Mouse (Mus musculus) thymus, adult 2 months (tissue): Measurements from ENCODE around the gene Dennd1a. TPM values are rescaled to one million over a fixed set of nuclear protein-coding genes. Genes with fewer than 3 reads are reported as not detected.

Experiments
- DNase-seq: peaks from one replicate; pipeline ENCODE4 v3.0.0; 2021
- H3K27ac ChIP-seq: fragments of 200-500 bp; 2 replicates; pipeline ENCODE4 v1.5.1; 2012; ENCODE audit warnings: low read length, control low read depth; ENCODE audit not compliant: control insufficient read depth, insufficient read depth
- H3K27me3 ChIP-seq: fragments of 200-500 bp; 2 replicates; pipeline ENCODE4 v1.6.1; 2012; ENCODE audit warnings: mild to moderate bottlenecking, low read length, moderate library complexity, mixed read lengths; ENCODE audit not compliant: control insufficient read depth, insufficient read depth
- H3K36me3 ChIP-seq: fragments of 200-500 bp; 2 replicates; pipeline ENCODE4 v1.6.1; 2012; ENCODE audit warnings: mild to moderate bottlenecking, low read length, moderate library complexity; ENCODE audit not compliant: control insufficient read depth, insufficient read depth
- H3K4me1 ChIP-seq: fragments of 200-500 bp; replicated peaks from 2 replicates; pipeline ENCODE4 v1.6.1; 2012; ENCODE audit warnings: low read length; ENCODE audit not compliant: control insufficient read depth, insufficient read depth
- H3K4me3 ChIP-seq: fragments of 200-500 bp; 2 replicates; pipeline ENCODE4 v1.5.1; 2012; ENCODE audit warnings: mild to moderate bottlenecking, low read length, control low read depth, moderate library complexity; ENCODE audit not compliant: control insufficient read depth, insufficient read depth
- CTCF ChIP-seq: fragments of 200-500 bp; IDR thresholded peaks from 2 replicates; pipeline ENCODE4 v1.5.1; 2012; ENCODE audit warnings: mild to moderate bottlenecking, control low read depth, low read length, moderate library complexity, borderline replicate concordance; ENCODE audit not compliant: control insufficient read depth, poor library complexity, insufficient read depth; ENCODE audit errors: extremely low read depth
- POLR2A ChIP-seq: fragments of 200-500 bp; IDR thresholded peaks from 2 replicates; pipeline ENCODE4 v1.6.1; 2012; ENCODE audit warnings: mild to moderate bottlenecking, low read length, control low read depth, moderate library complexity; ENCODE audit not compliant: control insufficient read depth, poor library complexity, insufficient read depth; ENCODE audit errors: extremely low read depth
- WGBS: fragments of 180-500 bp; shearing (Covaris S2); methylation state at CpG from one replicate; pipeline ENCODE4 v1.1.7; 2018; 5-methylcytosine and 5-hydroxymethylcytosine counted together
- polyA plus RNA-seq: library from polyadenylated mRNA; depleted of rRNA; stranded (reverse); fragments of >200 nt; gene quantifications from 2 replicates; pipeline ENCODE4 v1.2.3, GENCODE M21; 2012; rRNA removed

Gene Dennd1a
- polyA plus RNA-seq, 1 experiment, result 35.9 TPM

GRCm38 (mm10) chr2:37757016-37757415, 530.2 kb downstream of the Dennd1a start:
- Histone ChIP-seq H3K27ac (no peak overlapping the region), H3K4me3 (no peak overlapping the region), H3K4me1 (peaks cover 21% of the 10 kb centered on the region), H3K27me3 (no peaks in the 10 kb centered on the region), H3K36me3 (no peaks in the 10 kb centered on the region)
- no peak for DNase-seq
- TF ChIP-seq POLR2A, result no peak
- TF ChIP-seq CTCF, result no peak
- 57% methylated on average over 5 of the region's 5 CpGs for WGBS

GRCm38 (mm10) chr2:37756220-37756930, 530.8 kb downstream of the Dennd1a start:
- Histone ChIP-seq H3K27me3 (no peaks in the 10 kb centered on the region), H3K36me3 (no peaks in the 10 kb centered on the region), H3K27ac (no peak overlapping the region), H3K4me3 (no peak overlapping the region), H3K4me1 (peaks cover 21% of the 10 kb centered on the region)
- no peak for DNase-seq
- 85% methylated on average over 2 of the region's 2 CpGs for WGBS
- TF ChIP-seq POLR2A (no peak), CTCF (no peak)

DNA sequence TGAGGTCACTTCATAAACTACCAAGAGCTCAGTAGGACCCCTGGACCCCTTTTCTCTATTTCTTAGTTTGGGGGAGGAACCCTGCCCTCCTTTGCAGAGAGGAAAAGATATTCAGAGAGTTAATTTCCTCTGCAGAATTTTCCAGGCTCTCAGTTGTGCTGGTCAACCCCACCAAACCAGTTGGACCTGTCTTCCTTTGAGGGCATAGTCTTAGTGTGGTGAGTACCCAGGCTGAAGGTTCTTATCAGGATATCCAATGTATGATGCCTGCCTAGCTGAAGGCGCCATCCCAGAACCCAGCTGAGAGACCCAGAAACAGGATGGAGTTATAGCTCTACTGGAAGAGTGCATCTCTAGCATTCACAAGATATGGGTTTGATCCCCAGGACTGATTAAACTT, 536.1 kb downstream of the Dennd1a start:
- Histone ChIP-seq H3K27ac (no peak overlapping the region), H3K36me3 (no peaks in the 10 kb centered on the region), H3K4me3 (no peak overlapping the region), H3K4me1 (no peaks in the 10 kb centered on the region), H3K27me3 (no peaks in the 10 kb centered on the region)
- DNase-seq, result no peak
- no peak for TF ChIP-seq CTCF
- TF ChIP-seq POLR2A, result no peak
- WGBS, result 97% methylated on average over 1 of the region's 1 CpGs

- no peak for TF ChIP-seq CTCF
- TF ChIP-seq POLR2A, result no peak
- no peaks in the 10 kb centered on the region for H3K27me3 ChIP-seq
- H3K4me1 ChIP-seq, result no peaks in the 10 kb centered on the region
- H3K36me3 ChIP-seq, result no peaks in the 10 kb centered on the region
- DNase-seq, result no peak
- H3K4me3 ChIP-seq, result no peak overlapping the region
- H3K27ac ChIP-seq, result no peak overlapping the region
- WGBS, result 29% methylated on average over 6 of the region's 6 CpGs
These were observed 537.9 kb downstream of the Dennd1a start for GRCm38 (mm10) chr2:37749323-37749722.

Other genes with a start within 250 kb of the Dennd1a start
- 2.5 and 4.7 TPM in 2 replicates for gene Lhx2, start 51.9 kb upstream of the Dennd1a start, polyA plus RNA-seq
- 12.4 and 17.2 TPM in 2 replicates for gene Nek6, start 224.3 kb upstream of the Dennd1a start, polyA plus RNA-seq